Mouse (Mus musculus) 3T3-L1 (cell line): ENCODE measurements around the gene Gm4175.
"Not testable (repeated sequence)": the region's sequence is repeated elsewhere in the genome, so short reads cannot be mapped to it uniquely, and the experiment has no call there.

Experiments
- DNase-seq: peaks from one replicate; pipeline ENCODE4 v3.0.0-alpha.2; 2015; ENCODE audit warnings: low read depth, low spot score

Gene Gm4175

DNA sequence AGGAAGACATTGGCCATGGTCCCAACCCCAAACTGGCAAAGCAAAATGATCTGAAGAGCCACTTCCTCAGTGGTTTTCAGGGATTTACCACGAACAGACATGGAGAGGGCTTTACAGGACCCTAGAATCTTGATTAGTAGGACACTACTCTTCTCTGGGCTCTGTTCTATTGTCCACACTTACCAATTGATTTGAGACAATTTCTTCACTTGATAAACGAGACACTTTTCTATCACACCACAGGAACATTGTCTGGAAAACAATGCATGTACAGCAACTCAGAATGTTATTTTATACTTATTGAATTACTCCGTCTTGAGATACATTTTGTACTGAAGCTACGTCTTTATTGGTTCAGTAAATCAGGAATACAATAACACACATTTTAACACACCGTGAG is at the start of gene Gm4175:
Gm4175 (minus strand) TSS at position 101 of the 400 bp plus-strand sequence.
- DNase-seq: not testable (repeated sequence)

GRCm38 (mm10) chr7:21796628-21797027 is 35.4 kb upstream of the Gm4175 start, which contains the start of gene Gm4177:
Gm4177 (minus strand) TSS chr7:21796728.
- DNase-seq: not testable (repeated sequence)
